ENCODE assay signal across 8 mouse cellular contexts in genomic region chr17:87745926-87746888, GRCm38 (mm10). TPM values are rescaled to one million over a fixed set of nuclear protein-coding genes. Genes with fewer than 3 reads are reported as not detected.
DNase-seq lines count a peak whose midpoint lies in the region; ATAC-seq and TF ChIP-seq lines count a peak whose summit lies in the region.

No protein-coding gene starts in this region.

- H3K9me3 ChIP-seq in heart, postnatal 0 days (replicated peaks; ENCODE audit: control insufficient read depth, low read length), result no peaks in the 10 kb centered on the region
- no peaks in the 10 kb centered on the region for H3K9me3 ChIP-seq in neural tube, embryonic 14.5 days (ENCODE audit: control insufficient read depth, low read length)

- no peak overlapping the region for H3K27ac ChIP-seq in heart, postnatal 0 days (ENCODE audit: low read depth)
- peak overlapping the region; percentile 94 for H3K27ac ChIP-seq in layer of hippocampus, adult 2 months
- peak overlapping the region; percentile 29 for H3K27ac ChIP-seq in neural tube, embryonic 14.5 days (ENCODE audit: low read depth, low read length)

- TF ChIP-seq CTCF in heart, postnatal 0 days (IDR thresholded peaks at IDR 0.05; ENCODE audit: low read depth), result no peak
- TF ChIP-seq CTCF in layer of hippocampus, adult 2 months (conservative IDR thresholded peaks at IDR 0.05), result peak; percentile 52

- peaks cover 55% of the 10 kb centered on the region for H3K27me3 ChIP-seq in heart, postnatal 0 days (ENCODE audit: control insufficient read depth, insufficient read depth, low read length)
- H3K27me3 ChIP-seq in neural tube, embryonic 14.5 days (ENCODE audit: control insufficient read depth, insufficient read depth, low read length), result 0 out of 2 replicates have a peak, but pooled peaks cover 3% of the 10 kb centered on the region

- peak overlapping the region; percentile 87 for H3K4me2 ChIP-seq in heart, postnatal 0 days (ENCODE audit: low read depth, low read length)
- peak overlapping the region; percentile 92 for H3K4me2 ChIP-seq in neural tube, embryonic 14.5 days (ENCODE audit: low read depth, low read length)

- H3K4me1 ChIP-seq in heart, postnatal 0 days (ENCODE audit: control insufficient read depth, insufficient read depth), result peaks cover 4% of the 10 kb centered on the region; the same call in 1 of the 2 replicates
- H3K4me1 ChIP-seq in neural tube, embryonic 14.5 days (ENCODE audit: control insufficient read depth, insufficient read depth, low read length), result peaks cover 5% of the 10 kb centered on the region; the same call in 1 of the 2 replicates

- H3K36me3 ChIP-seq in heart, postnatal 0 days (replicated peaks; ENCODE audit: control insufficient read depth, insufficient read depth, low read length), result no peaks in the 10 kb centered on the region
- H3K36me3 ChIP-seq in neural tube, embryonic 14.5 days (ENCODE audit: control insufficient read depth, insufficient read depth, low read length), result no peaks in the 10 kb centered on the region

- TF ChIP-seq EP300 in heart, postnatal 0 days (IDR thresholded peaks at IDR 0.05; ENCODE audit: low read depth), result no peak

- no peak overlapping the region for H3K9ac ChIP-seq in heart, postnatal 0 days (replicated peaks; ENCODE audit: low read depth, low read length)
- peak overlapping the region; percentile 56 for H3K9ac ChIP-seq in neural tube, embryonic 14.5 days (replicated peaks; ENCODE audit: low read depth, low read length)

- ATAC-seq in heart, postnatal 0 days (ENCODE audit: insufficient read depth, low read depth), result peak; percentile 44; the same call in 1 of the 2 replicates
- peak; percentile 83 for ATAC-seq in neural tube, embryonic 14.5 days (ENCODE audit: low read depth)

- WGBS in heart, postnatal 0 days, result 2% methylated on average over 101 of the region's 101 CpGs
- 1% methylated on average over 101 of the region's 101 CpGs for WGBS in neural tube, embryonic 14.5 days

- peak overlapping the region; percentile 62 for H3K4me3 ChIP-seq in heart, postnatal 0 days (ENCODE audit: low read depth, low read length)
- H3K4me3 ChIP-seq in layer of hippocampus, adult 2 months, result peak overlapping the region; percentile 54
- peak overlapping the region; percentile 54 for H3K4me3 ChIP-seq in neural tube, embryonic 14.5 days (ENCODE audit: low read depth, low read length)

- DNase-seq in B cell, adult 2 months, result peak; percentile 58
- DNase-seq in adrenal gland, adult 18-20 months (ENCODE audit: low spot score in 2 of 2), result peak; percentile 25 to 28
- peak; percentile 60 for DNase-seq in embryo, embryonic 9.5 days (ENCODE audit: extremely low spot score)
- no peak for DNase-seq in heart, postnatal 0 days (ENCODE audit: low spot score)
- DNase-seq in layer of hippocampus, adult 2 months (ENCODE audit: low spot score in 2 of 2), result peak; percentile 54 to 56
- peak; percentile 3 to 9 for DNase-seq in lung, adult 18-20 months
- DNase-seq in thymus, postnatal 4 days, result peak; percentile 73

RNA-seq across cellular contexts. Expression of gene Kcnk12, which starts 51.6 kb away (rescaled TPM):
- total RNA-seq in adrenal gland, adult 18-20 months (2021), result under 1 TPM in 1 of 2 experiments, not detected in 1; 0.27 TPM
- not detected in 2 replicates for total RNA-seq in heart, postnatal 0 days (2014; rRNA removed; ENCODE audit: low replicate concordance)
- polyA plus RNA-seq in heart, postnatal 0 days (2015; fragmentation: Nextera tagmentation; extraction: Ambion mirVana), result not detected in 2 replicates
- 10 to 100 TPM; 22.8 to 23.2 TPM for total RNA-seq in layer of hippocampus, adult 2 months (2021)
- polyA plus RNA-seq in neural tube, embryonic 14.5 days (2014; fragmentation: Nextera tagmentation; extraction: Ambion mirVana), result 0.95 and 1.3 TPM in 2 replicates

Comparison
In these comparisons a context has a peak if more than half of its experiments do, and no peak if none do; other contexts are left out.
1. RNA of gene Kcnk12, which starts 51.6 kb away (total RNA-seq): 22.8 to 23.2 TPM in layer of hippocampus, adult 2 months; 0.27 TPM in adrenal gland, adult 18-20 months and not detected in heart, postnatal 0 days; every median in the first group is over 10 times any median in the second.
2. Peak in every context shown above with its lines, with median percentiles within 50 percentile points of each other: H3K4me3 ChIP-seq.